Mouse (Mus musculus) liver, postnatal 0 days (tissue): ENCODE data around the gene Arhgap44.

Experiments used
- CTCF ChIP-seq: sonication (generic); IDR thresholded peaks from 2 replicates; pipeline ENCODE4 v1.5.1; 2016; ENCODE audit warnings: antibody characterized with exemption, low read depth
- EP300 ChIP-seq: IDR thresholded peaks from 2 replicates; pipeline ENCODE4 v1.6.1; 2016; ENCODE audit warnings: antibody characterized with exemption, low read depth, mild to moderate bottlenecking

GRCm38 (mm10) chr11:65133661-65134060 is 29.1 kb downstream of the Arhgap44 start:
- TF ChIP-seq EP300 (no peak), CTCF (no peak)
